Mouse (Mus musculus) embryonic fibroblast, embryonic 13.5 days (primary cell): ENCODE measurements at regions not wholly inside any gene's neighbourhood (a gene's known extent, or its start where the extent isn't known, plus 50 kb on each side); places are given as distances from the start of the nearest gene placed in this dataset.

Experiments used
- CTCF ChIP-seq: IDR thresholded peaks from 2 replicates; pipeline ENCODE4 v1.5.1; 2011; ENCODE audit warnings: mild to moderate bottlenecking, control low read depth, low read length, moderate library complexity, borderline replicate concordance; ENCODE audit not compliant: insufficient read depth
- POLR2A ChIP-seq: IDR thresholded peaks from 2 replicates; pipeline ENCODE4 v1.6.1; 2011; ENCODE audit warnings: low read depth, mild to moderate bottlenecking, control low read depth, low read length, moderate library complexity

- TF ChIP-seq CTCF: no peak
- no peak for TF ChIP-seq POLR2A
Observed at GRCm38 (mm10) chr10:37741581-37741980, 602.9 kb upstream of the Marcks start.
